Mouse (Mus musculus): ENCODE measurements around the gene Irf1.

- TF ChIP-seq POLR2A (IDR thresholded peaks at IDR 0.05; ENCODE audit: insufficient read length, low read depth) (no peak), USF1 (IDR thresholded peaks at IDR 0.05; ENCODE audit: low read depth) (no peak), E2F4 (IDR thresholded peaks at IDR 0.05; ENCODE audit: insufficient read depth) (no peak), CEBPB (IDR thresholded peaks at IDR 0.05; ENCODE audit: insufficient read depth, poor library complexity, severe bottlenecking) (no peak), MYOG (IDR thresholded peaks at IDR 0.05; ENCODE audit: control insufficient read depth in 1 of 3, insufficient read depth in 1 of 3, insufficient read length in 2 of 3, low read depth in 2 of 3) (no peak), MYOD1 (IDR thresholded peaks at IDR 0.05; ENCODE audit: control insufficient read depth in 1 of 3, insufficient read length in 2 of 3, low read depth in 2 of 3) (no peak)
Measured at GRCm38 (mm10) chr11:53764581-53764980, 5.2 kb upstream of the Irf1 start.

Measured in myocyte (in vitro differentiated cells).